Mouse (Mus musculus) spleen, adult 18-20 months (tissue): ENCODE measurements around the gene Tgfbr2.
"Not testable (repeated sequence)": the region's sequence is repeated elsewhere in the genome, so short reads cannot be mapped to it uniquely, and the experiment has no call there.

ENCODE experiments used
- DNase-seq, 2 experiments: peaks; one replicate each; pipeline ENCODE4 v3.0.0; 2022; ENCODE audit warnings: mixed read lengths in 2 of 2

Gene Tgfbr2

DNA sequence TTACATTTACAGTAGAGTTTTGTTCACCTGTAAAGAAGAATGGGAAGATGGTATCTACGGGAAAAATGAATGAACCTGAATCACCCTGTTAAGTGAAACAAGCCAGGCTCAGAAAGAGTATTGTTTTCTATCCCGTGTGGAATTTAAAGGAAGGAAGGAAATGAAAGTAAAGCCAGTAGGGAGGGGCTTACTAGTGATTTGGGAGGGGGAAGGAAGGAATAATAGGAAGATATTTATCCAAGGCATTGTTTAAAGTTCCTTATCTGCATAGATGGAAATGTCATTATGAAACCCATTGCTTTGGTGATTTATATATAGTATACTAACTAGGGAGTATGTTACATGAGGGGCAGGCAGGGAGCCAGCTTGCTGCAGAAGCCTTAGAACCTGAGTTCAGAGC lies 66.4 kb downstream of the Tgfbr2 start:
- no peak for DNase-seq

DNA sequence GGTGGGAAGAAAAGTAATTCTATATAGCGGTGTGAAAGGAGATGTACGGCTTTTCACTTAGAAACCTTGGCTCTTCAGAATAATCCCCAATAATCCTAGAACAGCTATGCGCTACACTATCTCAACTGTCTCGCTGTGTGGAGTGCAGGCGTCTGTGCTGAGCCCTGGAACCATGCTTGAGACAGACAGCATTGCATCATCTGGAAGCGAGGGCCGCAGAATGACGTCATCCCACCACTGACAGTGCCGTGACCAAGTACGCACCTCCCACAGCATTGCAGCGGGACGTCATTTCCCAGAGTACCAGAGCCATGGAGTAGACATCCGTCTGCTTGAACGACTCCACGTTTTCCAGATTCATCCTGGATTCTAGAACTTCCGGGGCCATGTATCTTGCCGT lies 70.4 kb downstream of the Tgfbr2 start:
- no peak for DNase-seq

DNA sequence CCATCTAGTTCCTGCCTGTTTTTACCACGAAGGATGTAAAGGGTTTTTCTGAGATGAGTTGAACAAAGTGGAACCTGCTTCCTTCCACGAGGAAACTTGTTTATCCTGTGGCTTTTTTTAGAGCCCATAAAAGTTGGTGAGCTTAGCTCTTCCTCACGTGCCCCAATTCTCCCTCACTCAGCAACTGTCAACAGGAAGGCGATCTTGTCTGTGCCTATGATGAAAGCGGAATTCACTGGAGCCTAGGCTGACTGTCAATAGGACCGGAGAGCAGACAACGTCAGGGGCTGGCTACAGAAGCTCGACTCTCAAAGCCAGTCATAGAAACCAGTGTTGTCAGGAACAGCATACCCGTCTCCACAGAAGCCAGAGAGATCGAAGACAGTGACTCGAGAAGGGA lies 73.3 kb downstream of the Tgfbr2 start:
- no peak for DNase-seq

DNA sequence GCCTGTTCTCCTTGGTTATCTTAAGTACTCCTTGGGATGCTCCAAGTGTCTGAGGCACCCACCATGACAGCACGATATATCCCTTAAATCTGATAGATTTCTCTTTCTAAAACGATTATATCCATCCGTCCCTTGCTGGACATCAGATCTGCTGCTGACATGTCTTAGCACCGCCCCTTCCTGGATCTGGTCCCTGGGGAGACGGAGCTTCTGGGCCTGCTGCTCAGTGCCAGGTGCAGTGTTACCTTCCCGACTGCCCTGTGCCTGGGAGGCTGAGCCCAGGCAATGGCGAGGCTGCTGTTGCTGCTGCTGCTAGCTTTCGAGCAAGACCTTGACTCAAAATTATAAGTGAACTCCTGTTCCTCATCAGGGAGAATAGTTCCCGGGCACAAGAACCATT lies 75.1 kb downstream of the Tgfbr2 start:
- no peak for DNase-seq

DNA sequence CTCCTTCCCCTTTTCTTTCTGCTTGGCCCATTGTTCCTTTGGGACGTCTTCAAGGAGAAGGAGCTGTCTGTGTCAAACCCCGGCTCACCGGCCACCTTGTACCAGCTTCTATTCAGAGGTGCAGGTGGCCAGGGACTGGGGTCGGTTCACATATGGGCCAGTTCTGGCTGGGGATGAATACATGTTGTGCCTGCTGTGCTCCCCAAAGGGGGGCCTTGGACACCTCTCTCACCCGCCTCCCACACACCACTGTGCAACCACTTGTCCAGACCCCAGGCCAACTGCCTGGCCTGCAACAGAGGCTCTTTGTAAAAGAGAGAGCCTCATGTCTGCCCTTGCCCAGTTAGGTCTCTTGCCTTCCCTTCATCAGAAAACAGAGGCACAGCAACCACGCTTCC lies 75.6 kb downstream of the Tgfbr2 start:
- no peak for DNase-seq

DNA sequence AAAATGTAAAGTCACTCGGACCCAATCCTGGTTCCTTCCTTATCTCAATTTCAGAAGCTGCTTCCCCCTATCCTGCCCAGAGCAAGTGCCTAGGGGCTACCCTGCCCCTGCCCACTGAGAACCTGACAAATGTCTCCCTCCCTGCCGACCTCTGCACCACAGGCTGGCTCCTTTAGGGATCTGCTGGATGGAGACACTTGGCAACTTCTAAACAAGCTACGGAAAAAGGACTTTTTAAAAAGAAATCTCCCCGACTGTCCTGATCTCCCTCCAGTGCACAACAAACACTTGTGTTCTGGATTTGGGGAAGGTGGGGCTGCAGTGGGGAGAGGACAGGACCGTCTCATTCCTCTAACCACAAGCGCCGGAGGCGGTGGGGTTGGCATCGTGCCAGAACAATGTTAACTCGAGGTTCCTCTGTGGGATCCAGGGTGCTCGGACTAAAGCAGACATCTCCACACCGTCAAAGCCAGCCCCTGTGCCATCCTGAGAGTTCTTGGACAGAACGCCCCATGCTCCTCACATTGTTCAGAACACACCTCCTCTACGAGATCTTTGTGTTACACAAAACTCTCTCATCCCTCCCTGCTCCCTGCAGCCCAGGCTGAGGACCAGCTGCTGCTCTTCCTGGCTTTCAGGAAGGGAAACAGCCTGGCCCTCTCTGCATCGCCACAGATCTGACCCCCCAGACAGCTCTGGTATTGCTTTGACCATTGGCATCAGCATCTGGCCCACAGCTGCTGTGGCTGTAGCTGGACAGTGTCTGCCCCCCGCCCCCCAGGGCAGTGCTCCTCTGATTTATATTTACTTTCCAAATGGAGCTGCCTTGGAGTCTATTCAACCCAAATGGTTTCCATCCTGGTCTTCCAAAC lies 76.2 kb downstream of the Tgfbr2 start:
- no peak for DNase-seq

DNA sequence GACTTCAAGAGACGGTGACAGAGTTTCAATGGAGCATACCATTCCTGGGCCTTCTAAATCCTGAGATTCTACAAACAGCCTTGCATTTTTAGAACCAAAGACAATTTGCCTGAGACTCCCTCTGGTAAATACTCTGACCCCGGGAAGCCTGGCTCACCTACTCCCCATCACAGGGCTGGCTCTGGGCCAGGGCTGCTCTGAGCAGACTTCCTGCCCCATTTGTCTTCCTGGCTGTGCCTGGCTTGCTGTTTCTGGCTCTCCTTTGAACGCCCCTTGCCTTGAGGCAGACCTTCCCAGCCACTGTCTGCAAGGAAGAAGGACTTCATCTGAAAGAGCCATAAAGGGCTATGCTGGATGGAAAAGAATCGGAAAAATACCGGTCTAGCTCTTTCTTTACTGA lies 83.2 kb downstream of the Tgfbr2 start:
- DNase-seq = no peak

DNA sequence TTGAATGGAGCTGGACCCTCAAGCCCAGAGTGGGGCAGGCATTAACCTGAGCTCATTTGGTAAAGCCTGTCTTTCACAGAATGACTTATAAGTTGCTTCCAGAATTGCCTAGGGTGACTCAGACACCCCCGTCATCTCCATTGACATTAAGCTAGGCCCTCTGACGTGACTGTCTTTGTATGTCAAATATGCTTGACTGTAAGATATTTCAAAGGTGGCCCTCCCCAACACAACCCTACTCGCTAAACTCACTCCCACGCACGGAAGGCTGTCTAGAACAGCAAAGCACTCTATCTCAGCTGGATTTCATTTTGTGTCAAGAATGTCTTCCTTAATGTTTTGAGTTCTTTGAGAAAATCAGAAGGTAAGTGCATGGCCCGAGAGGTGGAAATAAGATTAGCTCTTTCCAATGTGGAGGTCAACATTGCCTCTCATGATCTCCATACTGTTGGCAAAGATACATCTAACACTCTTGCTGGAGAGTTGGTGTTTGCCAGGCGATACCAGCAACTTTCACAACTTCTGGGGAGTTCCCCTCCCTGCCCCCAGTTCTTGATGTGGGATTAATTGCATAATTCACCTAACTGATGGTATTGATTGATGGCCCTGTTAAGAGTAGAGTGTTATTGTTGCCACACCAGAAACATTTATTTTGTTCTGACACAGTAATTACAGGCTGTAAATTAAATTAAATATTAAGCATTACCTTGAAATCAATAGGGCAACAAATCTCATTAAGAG lies 83.9 kb downstream of the Tgfbr2 start:
- no peak for DNase-seq

DNA sequence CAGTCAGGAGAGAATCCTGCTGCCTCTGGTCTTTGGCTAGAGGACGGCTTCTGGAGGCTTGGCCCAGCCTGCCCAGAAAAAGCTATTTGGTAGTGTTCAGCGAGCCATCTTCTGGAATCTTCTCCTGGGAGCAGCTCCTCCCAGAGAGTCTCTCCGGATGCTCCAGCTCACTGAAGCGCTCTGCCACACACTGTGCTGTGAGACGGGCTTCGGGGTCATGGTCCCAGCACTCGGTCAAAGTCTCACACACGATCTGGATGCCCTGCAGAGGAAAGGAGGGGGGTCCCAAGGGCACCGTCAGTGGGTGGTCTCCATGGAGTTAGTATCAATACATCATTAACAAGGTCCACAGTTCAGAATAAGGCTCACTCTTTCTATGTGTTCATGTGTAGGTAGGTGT lies 84.9 kb downstream of the Tgfbr2 start:
- DNase-seq = no peak

DNA sequence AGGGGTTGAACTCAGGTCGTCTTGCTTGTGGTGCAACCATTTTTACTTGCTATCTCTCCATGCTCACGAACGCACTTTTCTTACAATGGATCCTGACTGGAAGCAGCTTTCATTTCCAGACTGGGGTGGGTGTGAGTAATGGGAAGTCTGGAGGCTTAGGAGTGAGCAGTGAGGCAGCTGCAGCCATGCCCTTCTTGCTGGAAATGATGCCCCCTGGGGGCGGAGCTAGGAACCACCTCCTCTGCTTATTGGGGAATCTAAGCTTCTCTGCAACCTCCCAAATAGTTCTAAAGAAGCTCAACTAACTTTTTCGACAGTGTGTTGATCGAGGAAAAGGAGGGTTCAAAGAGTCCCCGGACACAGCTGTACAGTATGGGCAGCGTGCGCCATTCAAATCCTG lies 86.2 kb downstream of the Tgfbr2 start:
- peak in 1 of 2 experiments; percentile 46 for DNase-seq

DNA sequence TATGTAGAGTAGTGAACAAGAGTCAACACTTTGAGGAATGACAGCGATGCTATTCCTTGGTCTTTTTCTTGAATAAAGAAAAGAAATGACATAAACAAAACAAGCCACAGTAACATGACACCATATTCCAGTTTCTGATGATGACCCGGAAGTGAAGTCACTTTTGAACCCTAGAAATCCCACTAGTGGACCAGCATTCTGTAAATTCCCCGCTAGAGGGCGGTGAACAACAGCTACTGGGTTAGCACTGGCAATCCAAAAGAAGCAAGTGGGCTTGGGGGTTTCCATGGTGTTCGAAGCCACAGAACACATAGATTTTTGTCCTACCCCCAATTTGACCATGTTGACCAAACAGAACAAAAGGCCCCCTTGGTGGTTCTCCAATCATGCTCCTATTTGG lies 87.3 kb downstream of the Tgfbr2 start:
- peak; percentile 25 to 66 for DNase-seq

DNA sequence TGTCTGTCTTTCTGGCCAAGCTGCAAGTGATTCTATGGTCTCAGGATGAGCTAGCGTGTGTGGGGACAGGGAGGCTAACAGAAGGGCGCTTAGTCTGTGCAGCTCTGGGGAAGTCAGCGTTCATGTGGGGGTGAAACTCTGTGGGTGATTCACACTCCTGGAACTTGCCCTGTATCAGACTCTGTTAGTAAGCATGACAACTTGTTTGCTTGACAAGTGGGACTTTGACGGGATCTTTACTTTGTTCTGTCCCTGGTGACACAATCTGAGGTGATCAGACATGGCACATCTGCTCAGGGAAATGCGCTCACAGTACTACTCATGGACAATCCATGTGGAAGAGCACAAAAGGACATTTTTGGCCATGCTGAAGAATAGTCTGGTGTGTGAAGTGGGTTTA lies 87.9 kb downstream of the Tgfbr2 start:
- no peak for DNase-seq

DNA sequence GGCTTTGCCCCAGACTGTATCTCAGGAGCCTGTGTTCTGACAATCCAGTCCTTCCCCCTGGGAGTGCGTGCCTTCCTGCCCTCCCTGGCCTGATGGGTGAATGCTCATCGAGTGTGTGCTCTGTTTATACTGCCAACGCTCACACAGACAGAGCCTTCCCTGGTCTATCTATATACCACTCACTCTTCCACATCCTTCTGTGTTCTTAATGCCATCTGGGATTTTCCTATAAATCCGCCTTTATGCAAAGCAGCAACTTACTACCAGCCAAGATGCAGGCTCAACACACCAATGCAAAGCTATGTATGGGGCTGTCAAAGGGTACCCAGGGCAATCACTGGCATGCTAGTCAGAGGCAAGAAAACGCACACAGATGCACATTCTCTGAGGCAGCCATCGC lies 89.2 kb downstream of the Tgfbr2 start:
- DNase-seq = no peak

DNA sequence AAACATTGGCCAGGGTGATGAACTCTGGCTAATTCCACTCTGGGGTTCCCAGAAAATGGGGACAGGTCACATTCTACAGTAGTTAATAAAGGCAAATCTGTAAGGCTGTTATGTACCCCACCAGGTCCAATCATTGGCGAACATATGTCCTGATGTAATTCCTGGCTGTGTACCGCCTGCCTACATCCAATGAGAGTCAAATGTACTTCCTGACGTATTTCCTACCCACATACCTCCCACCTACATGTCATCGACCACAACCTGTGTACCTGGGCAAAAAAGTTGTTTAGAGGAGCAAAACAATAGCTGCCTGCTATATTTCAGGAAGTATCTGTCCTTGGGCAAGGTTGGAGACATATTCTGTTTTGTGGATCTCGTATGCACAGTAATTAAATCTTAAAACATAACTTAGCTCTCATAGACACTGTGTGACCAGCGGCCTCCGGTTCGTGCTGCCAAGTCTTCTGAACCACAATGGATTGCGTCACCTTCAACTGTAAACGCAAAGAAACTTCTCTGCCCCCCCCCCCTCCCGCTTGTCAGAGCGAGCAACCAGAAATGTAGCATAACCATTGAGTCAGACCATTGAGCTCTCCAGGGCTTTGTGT lies 90.7 kb downstream of the Tgfbr2 start:
- DNase-seq = no peak

DNA sequence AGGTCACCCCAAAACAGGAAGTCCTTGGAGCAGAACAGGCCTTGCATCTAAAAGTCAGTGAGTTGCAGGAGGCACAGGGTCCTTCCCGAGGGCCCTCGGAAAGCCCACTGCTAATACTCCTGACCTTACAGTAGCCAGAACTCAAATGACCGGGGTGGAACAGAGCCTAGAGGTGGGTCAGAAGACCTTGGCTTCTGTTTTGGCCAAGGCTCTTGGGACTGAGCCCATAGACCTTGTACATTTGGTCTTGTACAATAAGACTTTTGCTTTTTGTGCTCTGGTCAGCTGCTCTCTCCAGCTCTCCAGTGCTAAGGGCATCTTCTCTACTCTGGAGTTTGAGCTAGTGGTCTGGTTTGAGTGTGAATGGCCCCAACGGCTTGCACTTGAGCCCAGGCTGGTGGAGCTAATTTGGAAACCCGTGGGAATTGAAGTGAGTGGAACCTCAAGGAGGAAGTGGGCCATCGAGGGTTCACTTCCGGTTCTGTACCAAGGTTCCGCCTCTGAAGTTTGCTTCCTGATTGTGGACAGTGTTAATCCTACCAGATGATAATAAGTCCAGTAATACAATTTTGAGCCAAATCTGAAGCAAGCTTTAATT lies 91.3 kb downstream of the Tgfbr2 start:
- DNase-seq = peak; percentile 28 to 30

DNA sequence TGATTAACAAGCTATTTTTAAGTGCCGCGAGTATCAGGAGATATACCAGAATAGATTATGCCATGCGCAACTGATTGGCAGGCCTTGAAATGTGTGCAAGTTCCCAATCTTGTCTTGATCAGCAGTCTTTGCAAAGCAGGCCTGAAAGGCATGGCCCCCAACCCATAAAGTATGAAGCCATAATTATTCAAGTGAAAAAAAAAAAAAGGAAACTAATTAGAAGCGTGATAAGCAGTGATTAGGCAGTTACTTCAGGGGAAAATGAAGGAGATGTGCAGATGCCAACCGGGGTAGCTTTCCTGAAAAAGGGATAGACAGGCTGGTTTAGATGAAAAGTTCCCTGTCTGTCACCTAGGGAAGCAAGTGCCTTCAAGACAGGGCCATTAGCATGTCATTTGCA lies 91.9 kb downstream of the Tgfbr2 start:
- no peak for DNase-seq

DNA sequence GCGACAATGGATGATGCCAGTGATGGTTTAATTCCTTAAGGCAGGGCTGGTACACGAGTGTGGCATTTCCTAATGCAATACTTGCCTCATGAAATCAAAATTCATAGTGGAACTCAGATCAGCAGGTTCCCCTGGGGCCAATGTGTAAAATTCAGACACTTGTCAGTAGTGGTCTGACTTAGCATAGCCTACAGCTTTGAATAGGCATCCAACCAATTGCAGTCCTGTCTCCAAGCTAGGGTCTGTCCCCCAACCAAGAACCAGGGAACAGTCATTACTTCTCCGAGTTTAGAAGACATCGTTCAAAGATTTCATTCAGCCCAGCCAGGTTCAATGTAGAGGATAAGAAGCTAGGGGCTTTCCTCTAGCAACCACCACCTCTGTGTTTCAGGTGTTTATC lies 93.4 kb downstream of the Tgfbr2 start:
- DNase-seq = no peak

DNA sequence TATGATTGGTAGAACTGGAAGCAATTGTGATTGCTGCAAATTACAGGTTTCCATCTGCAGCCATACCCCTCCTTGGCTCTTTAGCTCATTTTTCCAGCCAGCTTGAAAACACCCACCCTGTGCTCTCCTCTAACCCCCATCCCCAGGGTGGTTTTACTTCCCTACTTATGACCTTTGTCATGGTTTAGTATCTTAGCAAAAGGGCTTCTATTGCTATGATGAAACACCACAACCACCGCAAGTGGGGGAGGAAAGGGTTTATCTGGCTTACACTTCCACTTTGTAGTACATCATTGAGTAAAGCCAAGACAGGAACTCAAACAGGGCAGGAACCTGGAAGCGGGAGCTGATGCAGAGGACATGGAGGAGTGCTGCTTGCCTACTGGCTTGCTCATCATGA lies 97.7 kb downstream of the Tgfbr2 start:
- DNase-seq = no peak

DNA sequence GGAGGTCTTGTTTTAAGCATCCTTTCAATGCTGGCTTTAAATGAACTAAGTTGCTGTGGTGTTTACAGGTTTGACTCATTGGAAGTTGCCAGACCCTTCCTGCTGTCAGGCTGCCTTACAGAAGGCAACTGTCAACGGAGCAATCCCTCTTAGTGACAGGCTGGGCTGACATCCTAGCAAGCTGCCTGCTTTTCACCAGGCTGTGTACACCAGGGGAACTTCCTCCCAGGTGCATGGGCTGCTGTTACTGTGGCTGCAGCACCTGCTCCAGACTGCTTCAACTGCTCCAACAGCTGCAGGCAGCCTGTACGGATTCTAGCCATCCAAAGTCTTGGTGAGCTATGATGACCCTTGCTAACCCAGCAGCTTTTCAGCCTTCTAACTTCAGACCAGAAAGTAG lies 98.2 kb downstream of the Tgfbr2 start:
- DNase-seq = no peak

DNA sequence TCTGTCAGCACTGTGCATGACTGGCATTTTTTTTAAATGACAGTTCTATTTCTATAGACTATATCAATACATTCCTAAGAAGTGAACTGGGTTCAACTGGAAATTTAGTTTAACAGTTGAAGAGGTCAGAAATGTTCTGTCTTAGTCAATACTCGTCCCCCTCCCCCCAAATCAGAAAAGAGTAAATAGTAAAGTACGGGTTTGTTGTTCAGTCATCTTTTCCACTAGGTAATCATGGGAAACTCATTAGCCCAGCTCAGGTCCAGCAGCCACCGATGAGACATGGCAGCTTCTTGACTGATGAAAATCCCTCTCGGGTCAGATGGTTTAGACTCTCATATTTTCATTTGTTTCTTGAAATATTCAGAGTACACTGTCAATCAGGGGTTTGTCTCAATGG lies 99.0 kb downstream of the Tgfbr2 start:
- DNase-seq = no peak

DNA sequence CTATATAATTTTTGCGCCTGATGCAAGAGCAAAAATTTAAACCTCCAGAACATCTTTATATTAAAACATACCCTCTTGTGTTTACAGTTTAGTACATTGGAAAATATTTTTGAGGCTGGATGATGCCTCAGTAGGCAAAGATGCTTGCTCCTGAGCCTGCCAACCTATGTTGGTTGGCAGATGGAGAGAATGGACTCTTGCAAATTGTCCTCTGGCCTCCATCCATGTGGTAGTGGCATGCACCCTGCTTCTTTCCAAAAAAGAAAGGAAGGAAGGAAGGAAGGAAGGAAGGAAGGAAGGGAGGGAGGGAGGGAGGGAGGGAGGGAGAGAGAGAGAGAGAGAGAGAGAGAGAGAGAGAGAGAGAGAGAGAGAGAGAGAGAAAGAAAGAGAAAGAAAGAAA lies 103.6 kb downstream of the Tgfbr2 start:
- DNase-seq = not testable (repeated sequence)

DNA sequence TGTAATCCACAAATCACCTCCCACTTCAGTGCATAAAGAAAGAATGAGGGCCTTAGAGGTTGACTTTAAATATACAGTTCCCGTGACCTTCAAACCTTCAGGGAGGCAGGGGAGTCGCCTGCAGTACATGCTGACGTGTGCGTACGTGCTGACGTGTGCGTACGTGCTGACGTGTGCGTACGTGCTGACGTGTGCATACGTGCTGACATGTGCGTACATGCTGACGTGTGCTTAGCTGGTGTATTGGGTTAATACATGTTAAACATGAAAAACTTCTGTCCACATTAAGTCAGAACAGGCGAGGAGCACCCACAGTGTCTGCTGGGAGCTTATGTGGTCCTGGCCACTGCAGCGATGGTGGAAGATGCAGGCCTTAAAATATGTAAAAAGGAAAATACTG lies 110.4 kb downstream of the Tgfbr2 start:
- no peak for DNase-seq

DNA sequence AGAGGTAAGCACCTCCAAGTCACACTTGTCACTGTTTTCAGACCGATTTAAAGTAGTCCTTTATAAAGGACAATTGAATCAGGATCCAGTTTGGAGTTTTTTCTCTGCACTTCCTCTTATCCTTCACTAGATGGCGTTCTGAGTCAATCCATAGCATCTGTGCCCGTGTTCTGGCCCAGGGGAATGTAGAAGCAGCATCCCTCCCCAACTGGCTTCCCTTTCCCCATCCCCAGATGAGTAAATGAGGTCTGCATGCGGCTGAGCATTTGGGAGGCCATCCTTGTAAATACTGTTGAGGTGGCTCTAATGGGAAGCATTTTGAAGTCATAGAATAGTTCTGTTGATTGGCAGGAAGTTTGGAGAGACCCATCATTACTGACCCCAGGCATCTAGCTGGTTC lies 114.5 kb downstream of the Tgfbr2 start:
- DNase-seq = peak in 1 of 2 experiments; percentile 20

DNA sequence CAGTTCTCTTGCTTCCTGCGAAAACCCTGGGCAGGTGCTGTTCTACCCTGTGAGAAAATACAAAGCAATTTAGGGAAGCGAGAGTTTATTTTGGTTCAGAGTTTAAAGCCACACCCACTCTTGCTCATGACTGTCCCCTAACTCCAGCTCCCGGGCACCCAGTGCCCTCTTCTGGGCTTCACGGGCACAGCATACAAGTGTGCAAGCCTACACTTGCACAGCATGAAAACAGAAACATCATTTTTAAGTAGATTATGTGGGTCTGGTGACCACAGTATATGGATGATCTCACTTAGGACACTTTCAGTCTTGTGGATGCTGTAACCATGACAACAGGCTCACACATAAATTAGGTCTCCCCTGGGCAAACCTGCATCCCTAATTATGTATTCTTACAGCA lies 116.0 kb downstream of the Tgfbr2 start:
- DNase-seq = peak; percentile 35 to 49
